ENCODE assay signal across 8 mouse cellular contexts in genomic region chr4:140084521-140085011, GRCm38 (mm10).
DNase-seq lines count a peak whose midpoint lies in the region; ATAC-seq lines count a peak whose summit lies in the region.
"Had no signal": no experiment of that assay in that cellular context is flagged by ENCODE, and none has a peak within 500 bp of the region (broad histone marks: within the 10 kb centered on the region; RNA-seq: fewer than 3 reads in every experiment).

No protein-coding gene starts in this region.

- no peaks in the 10 kb centered on the region for H3K9me3 ChIP-seq in neural tube, embryonic 14.5 days (ENCODE audit: control insufficient read depth, low read length)

- WGBS in neural tube, embryonic 14.5 days, result 53% methylated on average over 11 of the region's 11 CpGs

- no peak overlapping the region for H3K4me3 ChIP-seq in neural tube, embryonic 14.5 days (ENCODE audit: low read depth, low read length)

- no peak overlapping the region for H3K9ac ChIP-seq in neural tube, embryonic 14.5 days (replicated peaks; ENCODE audit: low read depth, low read length)

- H3K27ac ChIP-seq in neural tube, embryonic 14.5 days (ENCODE audit: low read depth, low read length), result no peak overlapping the region
- H3K27ac ChIP-seq: kidney, postnatal 0 days had no signal

- H3K36me3 ChIP-seq in neural tube, embryonic 14.5 days (ENCODE audit: control insufficient read depth, insufficient read depth, low read length), result no peaks in the 10 kb centered on the region

- no peak overlapping the region for H3K4me2 ChIP-seq in neural tube, embryonic 14.5 days (ENCODE audit: low read depth, low read length)

- H3K27me3 ChIP-seq in neural tube, embryonic 14.5 days (ENCODE audit: control insufficient read depth, insufficient read depth, low read length), result no peaks in the 10 kb centered on the region

- DNase-seq in layer of hippocampus, adult 9-11 months, result peak; percentile 47
- no peak for DNase-seq in layer of hippocampus, adult 11-12 months (ENCODE audit: low spot score)
- peak; percentile 85 for DNase-seq in cerebellum, adult 9-11 months
- DNase-seq in heart, adult 9 months (ENCODE audit: low spot score in 2 of 2), result peak; percentile 36 to 46
- no peak for DNase-seq in spleen, postnatal 36 days (ENCODE audit: low spot score in 2 of 2)

- ATAC-seq in neural tube, embryonic 14.5 days (ENCODE audit: low read depth), result peak; percentile 28; the same call in 1 of the 2 replicates
- ATAC-seq in granulocyte monocyte progenitor cell, adult 5-6 weeks (replicated peaks; ENCODE audit: poor library complexity, severe bottlenecking), result no peak

- 0 out of 2 replicates have a peak, but pooled peaks cover 4% of the 10 kb centered on the region for H3K4me1 ChIP-seq in neural tube, embryonic 14.5 days (ENCODE audit: control insufficient read depth, insufficient read depth, low read length)

Comparison
In these comparisons a context has a peak if more than half of its experiments do, and no peak if none do; other contexts are left out.
1. DNase-seq: peak in layer of hippocampus, adult 9-11 months (single experiment), cerebellum, adult 9-11 months (single experiment) and heart, adult 9 months (2 of 2); none in layer of hippocampus, adult 11-12 months (single experiment) and spleen, postnatal 36 days (0 of 2).